Mouse (Mus musculus): ENCODE data around the gene Mdfi.

- no peak for TF ChIP-seq GATA1 (IDR thresholded peaks at IDR 0.05; ENCODE audit: borderline replicate concordance, low read length)
- no peak for TF ChIP-seq FLI1 (IDR thresholded peaks at IDR 0.05; ENCODE audit: low read length)
Measured at GRCm38 (mm10) chr17:47837808-47838207, 3.3 kb upstream of the Mdfi start.

All from megakaryocyte, embryonic 14.5 days (primary cell).